Mouse (Mus musculus): ENCODE measurements at regions not wholly inside any gene's neighbourhood (a gene's known extent, or its start where the extent isn't known, plus 50 kb on each side); places are given as distances from the start of the nearest gene placed in this dataset.

DNA sequence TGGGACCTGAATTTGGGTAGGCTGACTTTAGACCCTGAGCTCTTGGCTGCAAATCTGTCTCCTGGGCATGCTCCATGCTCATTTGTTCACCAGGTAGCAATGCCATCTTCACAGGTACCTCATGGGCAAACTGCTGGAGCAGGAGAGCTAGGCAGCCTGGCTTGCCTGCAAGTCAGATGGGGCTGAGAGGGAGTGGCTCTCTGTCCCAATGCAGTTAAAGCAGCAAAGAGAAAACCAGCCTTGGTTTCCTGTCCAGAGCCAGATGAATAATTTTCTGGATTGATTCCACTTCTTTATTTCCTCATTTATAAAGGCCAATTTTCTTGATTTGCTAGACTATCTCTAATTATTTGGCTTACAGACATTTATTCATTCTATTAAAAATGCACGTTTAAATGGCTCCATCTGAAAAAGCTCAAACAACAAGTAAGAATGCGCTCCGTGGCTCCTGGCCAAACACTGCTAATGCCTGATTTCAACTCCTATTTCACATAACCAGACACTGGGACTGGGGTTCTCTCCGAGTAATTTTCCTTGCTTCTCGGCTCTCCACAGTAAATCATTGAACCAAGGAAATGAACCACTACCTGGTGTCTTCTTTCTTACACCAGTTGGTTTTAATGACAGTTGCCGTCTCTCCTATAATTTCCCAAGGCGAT lies 60.5 kb downstream of the Rsl24d1 start:
- DNase-seq (ENCODE audit: inconsistent ontology term) = peak; percentile 56

DNA sequence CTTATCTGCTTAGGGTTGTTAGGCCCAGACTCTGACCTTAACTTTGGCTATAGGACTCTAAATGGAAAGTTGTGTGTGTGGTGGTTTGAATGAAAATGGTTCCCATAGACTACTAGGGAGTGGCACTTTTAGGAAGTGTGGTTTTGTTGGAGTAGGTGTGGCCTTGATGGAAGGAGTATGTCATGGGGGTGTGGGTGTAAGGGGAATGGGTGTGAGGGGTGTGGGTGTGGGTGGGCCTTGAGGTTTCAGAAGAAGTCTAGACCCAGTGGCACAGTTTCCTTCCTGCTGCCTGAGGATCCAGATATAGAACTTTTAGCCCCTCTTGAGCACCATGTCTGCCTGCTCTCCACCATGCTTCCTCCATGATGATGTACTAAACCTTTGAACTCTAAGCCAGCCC lies 63.4 kb downstream of the Rsl24d1 start:
- DNase-seq (ENCODE audit: inconsistent ontology term) = no peak

DNA sequence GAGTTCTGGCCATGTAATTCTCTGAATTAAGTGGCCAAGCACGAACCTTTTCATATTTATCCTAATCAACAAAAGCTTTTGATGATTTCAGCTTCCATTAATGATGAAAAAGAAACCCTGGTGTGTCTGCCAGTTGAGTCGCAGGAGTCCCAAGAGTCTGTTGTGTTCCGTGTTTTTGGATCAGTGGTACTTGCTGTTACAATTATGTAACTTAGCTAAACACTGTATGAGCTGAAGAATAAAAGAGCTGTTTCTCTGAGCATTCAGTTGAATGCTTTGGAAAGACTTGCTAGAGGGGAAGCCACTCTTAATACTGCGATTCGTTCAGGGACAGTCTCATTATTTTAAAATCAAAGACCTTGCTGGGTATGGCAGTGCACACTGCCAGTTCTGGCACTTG lies 70.1 kb downstream of the Rsl24d1 start:
- peak; percentile 19 for DNase-seq (ENCODE audit: inconsistent ontology term)

DNA sequence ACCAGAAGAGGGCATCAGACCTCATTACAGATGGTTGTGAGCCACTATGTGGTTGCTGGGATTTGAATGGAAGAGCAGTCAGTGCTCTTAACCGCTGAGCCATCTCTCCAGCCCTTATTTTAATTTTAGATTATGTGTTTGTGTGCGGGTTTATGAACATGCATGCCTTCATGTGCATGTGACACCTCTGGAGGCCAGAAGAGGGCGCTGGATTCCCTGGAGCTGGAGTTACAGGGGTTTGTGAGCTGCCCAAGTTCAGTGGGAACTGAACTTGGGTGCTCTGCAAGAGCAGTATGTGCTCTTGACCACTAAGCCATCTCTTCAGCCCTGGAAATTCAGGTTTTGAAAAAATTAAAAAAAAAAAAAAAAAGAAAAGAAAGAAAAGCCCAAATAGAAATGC lies 71.7 kb downstream of the Rsl24d1 start:
- DNase-seq (ENCODE audit: inconsistent ontology term) = no peak

DNA sequence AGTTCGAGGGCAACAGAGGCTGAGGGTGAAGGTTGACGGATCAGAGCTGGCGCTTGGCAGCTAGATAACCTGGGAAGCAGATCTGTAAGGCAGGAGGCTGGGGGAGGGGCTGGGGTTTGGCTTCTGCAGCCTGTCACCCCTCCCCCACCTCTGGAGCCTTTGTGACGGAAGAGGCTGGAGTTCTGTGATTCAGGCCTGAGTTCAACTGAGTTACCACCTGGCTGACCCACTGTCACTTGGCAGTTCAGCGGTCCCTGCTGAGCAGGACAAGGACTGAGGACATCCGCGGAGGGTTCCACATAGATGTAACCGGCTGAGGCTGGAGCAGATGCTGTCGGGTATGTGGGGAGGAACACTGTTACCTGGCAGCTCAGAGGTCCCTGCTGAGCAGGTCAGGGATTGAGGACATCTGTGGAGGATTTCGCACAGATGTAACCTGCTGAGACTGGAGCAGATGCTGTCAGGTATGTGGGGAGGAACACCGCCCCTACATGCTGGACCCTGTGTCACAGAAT lies 79.1 kb downstream of the Rsl24d1 start:
- DNase-seq (ENCODE audit: inconsistent ontology term) = no peak

DNA sequence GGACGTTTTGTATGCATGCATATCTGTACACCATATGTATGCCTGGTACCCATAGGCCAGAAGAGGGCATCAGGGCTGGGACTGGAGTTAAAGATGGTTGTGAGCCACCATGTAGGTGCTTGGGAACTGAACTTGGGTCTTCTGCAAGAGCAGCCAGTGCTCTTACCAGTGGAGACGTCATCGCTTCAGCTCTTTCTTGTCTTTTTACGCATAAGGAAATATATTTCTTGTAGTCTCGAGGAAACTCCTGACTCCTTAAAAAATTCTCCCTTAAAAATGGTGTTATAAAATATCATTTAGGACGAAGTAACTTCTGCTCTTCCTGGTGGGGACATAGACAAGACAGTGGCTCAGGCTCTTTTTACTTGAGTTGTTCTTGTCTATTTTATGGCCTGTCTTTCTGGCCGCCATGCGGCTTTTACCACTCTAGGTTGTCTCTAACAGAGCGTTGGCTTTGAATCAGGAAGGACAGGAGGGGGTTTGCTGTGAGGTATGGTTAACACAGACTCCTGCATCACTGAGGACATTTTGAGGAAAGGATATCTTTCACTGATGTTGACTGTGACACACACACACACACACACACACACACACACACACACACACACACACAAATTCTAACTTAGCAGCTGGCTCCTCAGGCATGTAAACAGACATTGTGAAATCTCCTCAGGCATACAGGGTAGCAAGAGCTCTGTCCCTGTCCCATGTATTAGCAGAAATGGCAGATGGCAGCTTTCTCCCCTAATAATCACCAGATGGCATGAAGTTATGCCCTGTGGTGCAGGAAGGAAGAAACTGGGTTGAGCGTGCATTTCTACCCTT lies 85.2 kb downstream of the Rsl24d1 start:
- no peak for DNase-seq (ENCODE audit: inconsistent ontology term)

DNA sequence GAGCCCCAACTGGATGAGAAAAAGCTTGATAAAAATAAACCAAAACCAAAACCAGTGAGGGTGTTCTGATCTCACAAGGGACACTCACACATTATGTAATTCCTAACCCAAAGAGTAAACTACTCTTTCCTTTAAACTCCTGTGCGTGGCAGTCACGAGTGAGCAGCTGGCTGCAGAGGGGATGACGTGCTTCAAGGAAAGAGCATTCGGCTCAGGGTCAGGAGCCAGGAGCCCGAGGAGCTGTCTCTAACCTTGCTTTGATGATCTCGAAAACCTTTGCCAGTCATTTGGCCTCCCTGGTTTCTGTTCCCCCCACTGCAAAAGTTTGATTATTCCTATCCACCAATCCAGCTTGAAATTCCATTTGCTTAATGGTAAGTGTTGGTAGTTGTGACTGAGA lies 109.9 kb downstream of the Rsl24d1 start:
- no peak for DNase-seq (ENCODE audit: inconsistent ontology term)

DNA sequence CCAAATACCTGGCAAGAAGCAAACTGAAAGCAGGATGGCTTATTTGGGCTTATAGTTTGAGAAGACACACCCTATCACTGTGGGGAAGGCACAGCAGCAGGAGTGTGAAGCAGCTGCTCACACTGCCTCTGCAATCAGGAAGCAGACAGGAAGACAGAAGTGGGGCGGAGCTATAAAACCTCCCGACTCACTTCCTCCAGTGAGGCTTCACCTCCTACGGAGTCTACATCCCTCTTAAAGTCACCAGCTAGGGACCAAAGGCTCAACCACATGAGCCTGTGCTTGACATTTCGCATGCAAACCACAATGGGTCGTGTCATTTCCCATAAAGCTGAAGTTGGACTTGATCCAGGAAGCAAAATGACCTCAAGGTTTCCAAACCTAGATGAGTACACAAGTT lies 127.0 kb downstream of the Rsl24d1 start:
- DNase-seq (ENCODE audit: inconsistent ontology term) = no peak

DNA sequence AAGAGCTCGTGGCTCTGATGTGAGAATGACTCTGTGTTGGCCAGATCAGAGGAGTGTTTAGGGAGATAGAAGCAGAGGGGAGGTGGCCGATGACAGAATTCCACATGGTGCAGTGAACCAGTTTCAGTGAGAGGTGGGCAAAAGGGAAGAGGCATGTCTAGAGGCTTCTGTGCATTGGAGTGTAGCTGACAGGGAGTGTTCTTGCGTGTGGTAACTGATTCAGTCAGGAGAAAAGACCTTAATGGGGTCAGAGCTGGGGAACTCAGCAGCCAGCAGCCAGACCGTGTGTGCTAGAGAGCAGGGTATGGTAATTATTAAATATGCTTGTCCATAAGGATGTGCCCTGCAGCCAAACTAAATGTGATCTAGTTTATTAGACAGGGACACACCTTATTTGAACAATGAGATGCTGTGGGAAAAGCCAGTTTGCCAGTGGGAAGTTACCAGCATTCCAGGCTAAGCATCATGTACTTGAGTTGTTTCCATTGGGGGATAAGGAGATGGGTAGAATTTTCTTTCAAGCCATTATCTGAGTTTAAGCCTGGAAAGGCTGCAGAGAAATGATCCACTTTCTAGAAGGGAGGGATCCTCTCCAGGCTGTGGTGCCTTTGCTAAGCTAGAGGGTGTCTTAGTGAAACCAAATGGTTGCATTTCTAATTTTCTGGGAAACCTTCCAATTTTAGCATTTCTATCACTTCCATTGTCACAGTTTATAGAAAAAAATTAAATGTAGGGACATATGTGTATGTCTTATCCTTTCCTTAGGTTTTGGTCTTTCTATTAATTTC lies 129.5 kb downstream of the Rsl24d1 start:
- no peak for DNase-seq (ENCODE audit: inconsistent ontology term)

DNA sequence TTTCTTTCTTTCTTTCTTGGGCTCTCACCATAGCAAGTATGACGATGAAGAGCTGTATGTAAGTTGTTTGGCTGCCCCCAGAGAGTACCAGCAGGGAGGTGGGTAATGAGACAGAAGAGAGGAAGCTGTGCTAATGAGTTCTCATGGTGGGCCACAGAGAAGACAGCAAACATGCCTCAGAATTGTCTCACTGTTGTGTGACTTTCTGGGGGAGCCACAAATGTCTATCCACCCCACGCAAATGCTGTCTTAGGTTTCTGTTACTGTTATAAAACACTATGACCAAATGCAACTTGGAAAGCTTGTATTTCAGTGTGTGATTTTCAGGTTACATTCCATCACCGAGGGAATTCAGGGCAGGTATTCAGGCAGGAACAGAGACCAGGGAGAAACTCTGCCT lies 131.0 kb downstream of the Rsl24d1 start:
- DNase-seq (ENCODE audit: inconsistent ontology term) = no peak

DNA sequence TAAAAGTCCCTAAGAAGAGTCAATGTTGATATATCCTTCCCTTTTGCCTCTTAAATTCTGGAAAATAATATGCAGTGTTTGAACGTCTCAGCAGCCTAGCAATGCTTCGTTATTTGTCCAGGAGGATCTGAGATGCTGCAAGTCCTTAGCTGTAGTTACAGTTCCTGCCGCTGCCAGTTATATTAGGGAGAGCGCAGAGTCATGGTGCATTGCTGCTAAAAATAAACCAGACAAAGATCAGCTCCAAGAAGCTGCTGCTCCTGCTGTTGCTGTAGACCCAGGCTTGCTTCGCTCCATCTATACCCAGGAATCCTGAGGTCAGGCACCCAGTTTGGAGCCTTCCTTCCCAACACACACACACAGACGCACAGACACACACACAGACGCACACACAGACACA lies 132.3 kb downstream of the Rsl24d1 start:
- no peak for DNase-seq (ENCODE audit: inconsistent ontology term)

DNA sequence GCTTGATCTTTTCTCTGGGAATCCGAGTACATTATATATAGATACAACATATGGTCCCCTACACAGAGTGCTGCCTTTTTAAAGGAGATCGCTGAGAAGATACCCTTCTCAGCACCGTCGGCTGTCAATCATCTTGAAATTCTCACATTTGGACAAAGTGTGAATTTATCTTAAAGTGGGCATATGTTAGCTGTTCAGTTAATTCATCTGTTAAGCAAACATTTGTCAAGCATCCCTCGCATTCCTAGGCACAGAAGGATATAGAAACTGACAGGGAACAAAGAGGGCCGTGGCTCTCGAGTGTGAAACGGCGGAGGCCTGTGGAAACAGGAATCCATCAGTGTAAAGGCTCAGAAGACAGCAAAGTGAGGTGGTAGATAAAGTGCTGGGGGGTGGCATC lies 144.9 kb downstream of the Rsl24d1 start:
- DNase-seq (ENCODE audit: inconsistent ontology term) = no peak

DNA sequence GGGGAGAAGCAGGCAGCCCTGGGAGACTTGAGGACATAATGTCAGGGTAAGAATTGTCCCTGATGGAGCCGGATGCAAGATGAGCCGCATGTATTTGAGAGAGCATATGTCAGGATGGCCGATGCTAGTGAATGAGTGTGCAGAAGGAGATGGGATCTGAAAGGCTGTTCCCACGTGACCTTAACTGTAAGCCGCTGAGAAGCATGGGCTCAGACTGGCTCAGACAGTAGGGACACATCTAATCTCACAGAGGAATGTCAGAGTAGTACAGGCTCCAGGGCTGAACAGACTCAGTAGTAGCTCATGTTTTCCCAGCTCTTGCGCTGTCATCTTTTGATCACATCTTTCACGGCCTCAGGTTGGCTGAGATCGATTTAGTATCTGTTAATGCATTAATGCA lies 145.4 kb downstream of the Rsl24d1 start:
- no peak for DNase-seq (ENCODE audit: inconsistent ontology term)

DNA sequence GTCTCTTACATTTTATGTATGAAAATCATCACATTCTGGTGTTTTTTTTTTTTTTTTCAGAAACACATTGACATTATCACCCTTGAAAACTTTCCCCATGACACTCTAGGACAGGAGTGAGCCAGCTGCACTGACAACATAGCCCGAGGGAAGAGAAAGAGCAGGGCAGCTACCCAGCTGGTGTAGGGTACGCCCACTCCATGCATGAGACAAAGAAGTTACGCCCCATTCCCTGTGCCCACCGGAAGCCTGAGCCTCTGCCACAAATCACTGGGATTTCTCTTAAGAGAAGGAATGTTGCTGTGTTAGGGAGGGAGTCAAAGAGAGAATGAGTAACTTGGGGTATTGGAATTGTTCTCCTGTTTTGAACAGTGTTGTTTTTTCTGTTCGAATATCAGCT lies 149.5 kb downstream of the Rsl24d1 start:
- DNase-seq (ENCODE audit: inconsistent ontology term) = peak; percentile 56

DNA sequence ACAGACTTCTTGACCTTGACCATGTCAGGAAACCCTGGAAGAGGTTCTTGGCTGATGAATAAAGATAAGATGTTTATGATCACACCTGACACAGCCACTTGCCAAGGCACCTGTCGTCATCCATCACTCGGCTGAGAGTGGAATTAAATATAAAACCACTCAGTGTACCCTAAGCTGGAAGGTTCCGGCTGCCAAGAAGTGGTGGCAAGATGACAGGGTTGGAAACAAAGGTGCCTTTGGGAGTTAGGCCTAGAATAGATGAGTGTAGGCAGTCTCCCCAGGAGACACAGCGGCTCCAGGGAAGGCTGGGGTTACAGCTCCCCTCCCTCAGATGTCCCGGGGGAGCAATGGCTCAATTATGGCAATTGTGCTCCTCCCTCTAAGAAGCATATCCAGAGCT lies 157.0 kb downstream of the Rsl24d1 start:
- DNase-seq (ENCODE audit: inconsistent ontology term) = no peak

DNA sequence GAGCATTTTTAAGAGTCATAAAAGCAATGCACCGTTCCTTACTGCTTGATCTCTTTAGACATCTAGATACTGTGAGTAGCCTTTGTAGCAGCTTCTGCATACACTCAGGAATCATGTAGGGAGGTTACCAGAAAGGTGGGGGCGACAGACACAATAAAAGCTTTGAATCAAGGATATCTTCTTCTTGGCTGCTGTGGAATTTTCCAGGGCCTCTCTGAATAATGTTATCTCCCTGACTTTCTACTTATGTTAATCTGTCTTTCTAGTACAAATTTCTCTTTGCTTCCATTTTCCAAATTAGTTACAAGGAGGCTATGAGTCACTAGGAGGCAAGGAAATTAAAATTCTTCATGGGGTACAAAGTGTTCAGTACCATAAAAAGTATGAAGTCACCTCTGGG lies 159.4 kb downstream of the Rsl24d1 start:
- no peak for DNase-seq (ENCODE audit: inconsistent ontology term)

DNA sequence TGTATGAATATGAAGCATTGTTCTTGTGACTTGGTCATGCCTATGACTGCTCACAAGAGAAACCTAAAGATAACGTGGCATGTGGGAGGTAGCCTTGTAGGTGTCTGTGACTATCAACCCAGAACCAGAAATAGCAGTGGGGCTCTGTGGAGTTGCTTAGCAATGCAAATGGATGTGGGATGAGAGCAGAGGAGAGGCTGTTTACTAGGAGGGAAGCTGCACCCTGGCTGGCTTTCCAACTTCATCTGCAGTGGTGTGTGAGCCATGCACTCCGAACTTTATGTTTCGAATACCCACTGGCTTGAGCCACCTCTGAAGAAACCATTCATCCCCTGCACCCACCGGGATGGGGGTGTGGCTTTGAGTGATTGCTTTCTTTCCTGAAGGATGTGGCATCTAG lies 160.5 kb downstream of the Rsl24d1 start:
- no peak for DNase-seq (ENCODE audit: inconsistent ontology term)

DNA sequence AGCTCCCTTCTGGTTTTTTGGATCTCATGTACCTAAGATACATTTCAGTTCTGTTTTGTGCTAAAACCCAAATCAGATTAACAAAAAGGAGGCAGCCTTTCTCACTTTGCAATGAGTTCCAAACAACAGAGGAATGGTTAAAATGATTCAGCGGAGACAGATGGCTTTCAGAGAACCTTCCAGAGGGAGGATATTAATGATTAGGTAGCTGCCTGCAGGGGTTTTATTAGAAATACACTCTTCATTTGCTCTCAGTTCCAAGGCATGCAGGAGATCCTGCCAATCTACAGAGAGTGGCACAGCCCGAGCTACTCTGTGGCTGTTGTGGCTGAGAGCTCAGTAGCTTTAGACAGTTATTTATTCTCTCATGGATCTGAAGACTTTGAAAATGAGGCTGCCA lies 162.4 kb downstream of the Rsl24d1 start:
- no peak for DNase-seq (ENCODE audit: inconsistent ontology term)

DNA sequence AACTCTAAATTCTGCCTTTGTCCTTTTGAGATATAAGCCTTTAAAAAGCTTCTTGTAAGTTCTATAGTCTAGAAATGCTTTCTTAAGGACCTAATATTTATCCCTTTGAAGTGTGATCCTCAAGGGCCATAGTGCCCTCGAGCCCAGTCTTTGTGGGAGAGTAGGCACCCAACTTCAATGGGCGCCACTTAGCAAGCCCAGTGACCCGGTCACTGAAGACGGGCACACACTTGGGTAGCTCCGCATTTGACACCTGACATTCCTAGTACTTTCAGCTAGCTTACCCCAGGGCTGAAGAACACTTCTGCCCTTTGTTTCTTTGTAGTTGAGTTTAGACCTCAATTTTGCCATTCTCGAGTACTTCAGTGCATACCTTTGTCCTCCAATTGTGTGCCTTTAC lies 182.1 kb downstream of the Rsl24d1 start:
- DNase-seq (ENCODE audit: inconsistent ontology term) = no peak

DNA sequence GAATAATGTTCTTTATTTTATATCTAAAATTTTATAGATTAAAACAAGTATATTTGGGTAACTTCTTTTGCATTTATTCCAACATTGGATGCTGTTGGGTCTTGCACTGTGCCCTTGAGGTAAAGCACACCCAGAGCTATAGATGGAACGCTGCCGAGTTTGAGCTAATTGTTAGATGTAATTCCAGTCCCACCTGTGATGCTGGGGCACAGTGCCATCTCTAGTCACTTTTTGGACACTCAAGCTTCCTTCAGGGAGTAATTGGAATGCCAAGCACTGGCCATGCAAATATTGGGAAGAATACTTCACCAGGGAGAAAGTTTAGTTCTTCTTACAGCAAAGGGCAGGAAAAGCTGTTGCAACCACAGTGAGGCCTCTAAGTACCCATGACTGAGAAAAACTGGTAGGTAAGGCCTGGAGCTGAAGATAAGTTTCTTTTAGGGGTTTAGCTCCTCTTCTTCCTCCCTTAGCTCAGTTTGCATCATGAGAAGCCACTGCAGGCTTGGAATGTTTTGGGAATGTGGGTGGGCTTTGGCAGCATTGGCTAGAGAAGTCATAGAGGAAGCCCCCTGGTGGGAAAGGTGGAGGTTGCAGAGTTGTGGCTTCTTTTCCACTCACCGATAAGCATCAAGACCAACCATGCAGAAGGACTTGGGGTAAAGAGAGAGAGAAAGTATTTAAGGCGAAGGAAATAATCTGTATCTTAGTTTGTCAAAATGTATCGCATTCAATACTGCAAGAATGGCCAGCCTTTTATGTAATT lies 189.1 kb downstream of the Rsl24d1 start:
- peak; percentile 27 for DNase-seq (ENCODE audit: inconsistent ontology term)

DNA sequence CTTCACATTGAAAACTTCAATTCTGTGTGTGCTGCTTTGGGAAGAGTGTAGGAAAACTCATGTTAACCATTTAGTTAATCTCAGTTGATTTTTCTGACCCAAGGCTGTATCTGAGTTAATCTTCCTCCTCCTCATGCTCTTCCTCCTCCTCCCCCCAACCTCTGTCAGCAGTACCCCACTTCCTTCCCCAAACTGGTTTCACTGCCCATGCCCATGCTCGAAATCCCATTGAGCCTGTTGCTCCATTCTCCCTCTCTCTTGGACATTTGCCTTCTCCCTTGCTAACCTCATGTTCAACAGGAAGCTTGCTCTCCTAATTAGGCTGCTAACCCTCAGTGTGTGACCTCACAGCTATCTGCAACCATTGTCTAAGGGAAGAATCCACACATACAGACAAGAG lies 203.8 kb downstream of the Rsl24d1 start:
- no peak for DNase-seq (ENCODE audit: inconsistent ontology term)

Data from Muller cell, postnatal 12 days (primary cell).